Mouse (Mus musculus): ENCODE data around the gene Rtn4. TPM values are rescaled to one million over a fixed set of nuclear protein-coding genes. Genes with fewer than 3 reads are reported as not detected.

Gene Rtn4
- total RNA-seq, 2 experiments from 2014 or later = 312 to 517 TPM

DNA sequence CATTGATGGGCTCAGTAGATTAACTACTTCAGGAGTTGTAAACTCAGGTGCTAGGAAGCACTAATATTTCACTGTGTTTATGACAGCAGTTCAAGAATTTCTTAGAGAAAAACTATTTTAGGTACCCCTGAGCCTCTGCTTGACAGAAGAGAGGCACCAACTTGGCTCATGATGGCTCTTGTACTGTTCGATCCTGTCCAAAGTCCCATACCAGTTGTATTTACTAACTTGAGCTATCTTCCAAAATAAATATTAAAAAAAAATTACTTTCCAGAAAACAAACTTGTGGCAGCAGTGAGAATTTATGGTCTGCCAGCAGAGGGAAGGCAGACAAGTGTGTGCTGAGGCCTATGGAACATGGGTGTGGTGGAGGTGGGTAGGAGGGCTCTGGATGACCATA lies 70.0 kb downstream of the Rtn4 start:
- no peak for DNase-seq

DNA sequence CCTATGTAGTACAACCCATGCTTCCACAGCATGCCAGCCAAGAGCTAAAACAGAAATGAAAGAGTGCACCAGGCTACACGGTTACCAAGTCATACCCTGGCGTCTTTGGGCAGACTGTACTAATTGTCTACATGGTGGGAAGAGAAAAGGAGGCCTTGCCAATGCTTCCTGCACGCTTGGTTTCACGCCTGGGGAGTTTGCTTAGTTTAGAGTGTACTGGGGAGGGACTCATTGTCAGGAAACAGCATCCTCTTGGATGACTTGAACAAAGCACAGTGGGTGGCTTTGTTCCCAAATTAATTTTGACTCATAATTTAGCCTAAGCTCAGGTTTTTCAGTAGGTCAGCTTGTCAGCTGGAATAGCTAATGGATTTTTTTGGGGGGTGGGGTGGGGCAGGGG lies 72.3 kb downstream of the Rtn4 start:
- DNase-seq = no peak

DNA sequence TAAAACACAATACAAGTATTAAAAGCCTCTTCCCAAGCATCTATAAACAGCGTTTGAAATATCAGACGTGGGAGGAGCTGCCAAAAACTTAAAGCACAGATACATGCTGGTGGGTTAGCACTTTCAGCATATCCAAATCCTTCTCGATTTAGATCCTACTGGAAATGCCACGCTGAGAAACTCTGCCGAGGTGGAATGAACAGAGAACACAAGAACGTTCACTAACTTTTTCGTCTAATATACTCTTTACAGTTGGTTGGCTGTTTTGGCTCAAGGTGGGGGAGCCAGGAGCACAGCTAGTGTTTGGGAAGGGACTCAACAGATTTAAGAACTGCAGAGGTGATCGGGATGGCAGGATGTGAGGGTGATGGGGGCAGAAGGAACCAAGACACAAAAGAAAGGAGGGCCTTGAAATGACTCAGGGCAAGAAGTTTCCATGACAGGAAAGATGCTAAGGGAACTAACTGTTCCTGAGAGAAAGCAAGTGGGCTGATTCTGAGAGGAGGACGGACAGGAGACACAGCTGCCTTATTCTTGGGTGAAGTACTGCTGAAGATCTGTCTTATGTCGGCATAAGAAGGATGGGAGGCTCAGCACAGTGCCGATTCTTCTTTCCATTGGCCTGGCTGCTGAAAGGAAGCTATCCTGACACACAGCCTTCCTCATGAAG lies 73.7 kb downstream of the Rtn4 start:
- no peak for DNase-seq

DNA sequence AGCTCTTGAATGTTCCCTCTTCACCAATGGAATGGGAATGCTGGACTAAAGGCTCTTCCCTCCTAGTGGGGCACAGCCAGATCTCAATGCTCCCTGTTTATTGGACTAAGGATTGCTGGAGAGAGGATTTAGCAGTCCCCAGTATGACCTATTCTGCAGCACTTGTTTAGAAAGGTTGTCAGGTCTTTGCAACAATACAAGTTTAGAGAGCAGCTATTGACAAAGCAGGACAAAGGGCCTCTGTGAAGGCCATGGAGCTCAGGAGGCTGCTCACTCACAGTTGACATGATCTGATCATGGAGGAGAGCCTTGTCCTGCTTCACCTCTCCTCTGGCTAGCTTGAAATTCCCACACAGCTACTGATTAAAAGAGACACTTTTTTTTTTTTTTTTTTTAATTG lies 75.8 kb downstream of the Rtn4 start:
- DNase-seq = no peak

DNA sequence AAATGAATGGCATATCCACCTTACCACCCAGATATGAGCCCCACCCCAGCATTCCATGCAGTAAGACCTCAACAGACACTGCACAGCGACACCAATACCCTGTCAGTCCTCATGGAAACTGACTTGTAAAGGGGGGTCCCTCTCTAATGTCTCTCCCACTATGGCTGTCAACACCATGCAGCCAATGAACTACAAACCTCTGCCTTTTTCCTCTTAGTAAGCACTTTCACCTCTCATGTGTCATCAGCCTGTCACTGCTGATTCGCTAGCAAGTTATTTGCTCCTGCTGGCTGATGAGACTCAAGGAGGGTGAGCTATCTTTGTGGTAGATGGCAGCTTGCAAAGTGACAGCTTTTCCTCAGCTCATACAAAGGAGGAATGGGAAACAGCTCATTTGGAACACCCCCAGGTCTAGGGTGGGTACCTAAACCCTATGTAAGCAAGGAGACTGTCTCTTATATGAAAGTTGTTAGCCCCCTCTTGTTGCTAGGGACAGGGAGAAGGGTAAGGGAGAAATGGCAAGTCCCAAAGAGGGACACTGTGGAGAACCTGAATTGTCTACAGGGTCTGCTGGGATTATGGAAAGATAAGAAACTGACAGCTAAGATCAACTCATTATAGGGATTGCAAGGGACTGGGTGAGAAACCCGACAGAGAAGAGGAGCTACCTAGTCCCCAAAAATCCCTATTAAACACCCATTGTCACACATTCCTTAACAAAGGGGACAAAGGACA lies 78.1 kb downstream of the Rtn4 start:
- DNase-seq = no peak

DNA sequence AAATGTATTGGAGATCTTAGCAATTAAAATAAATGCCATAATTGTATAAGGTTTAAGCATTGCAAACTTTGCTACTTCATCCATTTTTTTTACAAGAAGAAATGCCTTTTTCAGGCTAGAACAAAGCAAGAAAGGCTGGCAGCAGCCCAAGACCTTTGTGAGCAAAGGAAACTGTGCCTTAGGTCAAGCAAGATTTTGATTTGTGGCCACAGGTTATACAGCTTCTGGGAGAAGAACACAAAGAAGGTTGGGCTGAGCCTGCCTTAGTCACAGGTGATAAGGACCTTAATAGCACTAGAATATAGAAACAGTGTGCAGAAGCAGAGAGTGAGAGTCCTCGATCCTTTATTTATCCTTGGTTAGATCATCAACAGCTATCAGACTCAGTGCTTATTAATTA lies 79.5 kb downstream of the Rtn4 start:
- DNase-seq = peak in 1 of 2 experiments; percentile 63

DNA sequence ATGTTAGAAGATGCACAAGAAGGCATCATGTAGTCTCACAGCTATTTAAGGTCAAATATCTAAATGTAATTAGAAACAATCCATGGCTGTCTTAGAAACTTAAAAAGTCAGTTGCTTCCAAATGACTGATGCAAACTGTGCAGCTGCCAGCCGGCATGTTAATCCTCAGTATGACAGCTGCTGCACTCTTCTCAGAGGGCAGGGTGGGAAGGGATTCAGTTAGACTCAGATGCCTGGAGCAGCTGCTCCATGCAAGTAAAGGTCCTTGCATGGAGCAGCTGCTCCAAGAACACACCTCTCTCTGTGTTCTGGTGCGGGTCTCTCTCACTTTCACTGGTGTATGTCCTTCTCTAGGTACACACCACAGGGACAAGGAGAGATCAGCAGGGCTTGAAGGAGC lies 81.5 kb downstream of the Rtn4 start:
- no peak for DNase-seq

- DNase-seq = no peak
Observed at GRCm38 (mm10) chr11:29774760-29775159, 82.0 kb downstream of the Rtn4 start.

DNA sequence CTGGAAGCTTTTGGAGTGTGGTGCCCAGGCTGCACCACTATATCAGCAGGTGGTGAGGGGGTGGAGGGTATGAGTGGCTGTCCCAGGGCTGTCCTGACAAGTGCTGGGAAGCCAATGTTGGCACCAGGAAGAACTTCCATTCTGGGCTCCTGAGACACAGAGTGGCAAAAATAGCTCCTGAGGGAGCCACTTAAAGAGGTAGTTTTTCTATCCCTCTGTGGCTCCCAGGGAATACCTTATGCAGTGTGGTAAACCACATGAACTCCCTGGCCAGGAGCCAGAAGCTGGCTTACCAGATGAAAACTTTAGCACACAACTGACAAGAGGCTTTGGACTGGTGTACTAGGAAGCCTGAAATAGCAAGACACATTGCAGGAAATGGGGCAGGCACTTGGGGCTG lies 85.2 kb downstream of the Rtn4 start:
- DNase-seq = peak in 1 of 2 experiments; percentile 45

- DNase-seq = no peak
Observed at GRCm38 (mm10) chr11:29778936-29779335, 86.2 kb downstream of the Rtn4 start.

GRCm38 (mm10) chr11:29779409-29780026 lies 86.8 kb downstream of the Rtn4 start:
- DNase-seq = no peak

- peak in 1 of 2 experiments; percentile 23 for DNase-seq
Observed at GRCm38 (mm10) chr11:29786583-29787219, 94.0 kb downstream of the Rtn4 start.

DNA sequence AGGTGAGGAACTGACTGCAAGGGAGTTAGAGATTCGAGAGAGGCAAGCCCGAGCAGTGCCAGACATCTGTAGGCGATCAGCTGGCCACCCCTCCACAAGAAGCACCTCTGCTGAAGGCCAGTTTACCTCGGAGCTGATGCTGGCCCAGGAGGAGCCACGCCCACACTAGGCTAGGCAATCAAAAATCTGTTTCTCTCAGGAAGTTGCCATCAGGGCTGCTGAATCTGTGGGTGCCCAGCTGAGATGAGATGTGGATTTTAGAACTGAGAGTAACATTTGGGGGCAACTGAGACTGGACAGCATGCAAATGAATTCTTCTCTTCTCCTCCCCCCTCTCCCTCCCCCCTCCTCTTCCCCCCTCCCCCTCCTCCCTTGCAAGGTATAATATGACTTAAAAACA lies 94.7 kb downstream of the Rtn4 start:
- no peak for DNase-seq

DNA sequence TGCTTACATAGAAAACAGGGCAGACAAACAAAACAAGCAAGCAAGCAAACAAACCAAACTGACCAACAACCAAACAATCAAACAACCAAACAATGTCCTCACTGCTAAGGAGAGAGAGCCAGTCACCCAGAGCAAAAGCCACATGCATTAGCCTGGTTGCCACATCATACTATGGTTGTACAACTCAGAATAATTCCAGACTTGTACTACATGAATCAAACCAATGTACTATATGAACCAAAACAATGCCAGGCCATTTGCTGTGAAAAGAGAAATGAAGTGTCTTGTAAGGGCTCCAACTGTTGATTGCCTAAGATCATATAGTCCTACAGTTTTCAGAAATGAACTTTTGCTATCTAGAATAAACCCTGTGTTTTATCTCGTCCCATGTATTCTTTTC lies 95.8 kb downstream of the Rtn4 start:
- DNase-seq = no peak

DNA sequence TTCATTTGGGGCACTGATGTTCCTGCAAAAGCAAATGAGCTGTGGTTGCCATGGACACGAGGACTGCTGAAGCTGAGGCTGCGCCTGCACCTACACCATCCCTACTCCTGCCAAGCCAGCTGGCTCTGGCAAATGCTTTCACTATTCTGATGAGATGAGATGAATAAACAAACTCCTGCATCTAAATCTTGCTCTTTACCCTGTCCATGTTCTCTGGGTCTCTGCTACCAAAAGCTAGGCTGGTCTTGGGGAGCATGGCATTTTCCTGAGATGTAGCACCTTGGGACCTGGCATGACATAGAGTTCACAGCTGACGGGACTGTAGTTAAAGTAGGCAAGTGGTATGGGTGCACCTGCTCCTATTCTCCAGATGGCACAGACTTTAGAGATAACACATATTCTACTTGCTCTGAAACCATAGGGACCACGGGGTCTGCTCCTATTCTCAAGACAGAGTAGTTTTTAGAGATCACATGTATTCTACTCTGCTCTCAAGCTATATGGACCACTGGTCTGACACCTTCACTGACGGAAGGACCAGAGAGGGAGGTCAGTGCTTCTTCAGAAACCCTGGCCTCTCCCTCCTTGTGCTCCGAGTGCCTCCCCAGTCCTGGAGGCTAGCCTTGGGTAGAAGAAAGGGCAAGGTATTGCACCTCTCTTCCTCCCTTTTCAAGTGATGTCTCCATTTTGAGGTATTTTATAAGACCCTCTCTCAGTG lies 96.3 kb downstream of the Rtn4 start:
- DNase-seq = no peak

DNA sequence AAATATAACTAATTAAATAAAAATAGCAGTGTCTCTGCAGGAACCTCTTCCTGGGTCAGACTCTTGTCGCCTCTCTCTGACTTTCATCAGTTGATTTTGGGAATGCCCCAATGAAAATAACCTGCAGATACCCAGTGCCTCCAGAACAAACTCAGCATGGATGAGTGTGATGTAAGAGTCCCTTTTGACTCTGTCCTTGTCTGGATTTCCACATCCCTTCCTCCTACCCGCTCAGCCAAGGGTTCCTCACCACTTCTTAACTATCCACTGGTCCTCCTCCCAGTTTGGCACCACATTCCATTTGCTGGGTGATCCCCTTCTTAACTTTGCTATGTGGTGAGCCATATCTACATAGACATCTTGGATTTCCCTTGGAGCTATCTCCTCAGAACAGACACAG lies 98.0 kb downstream of the Rtn4 start:
- no peak for DNase-seq

Other genes starting within 250 kb of the Rtn4 start
- gene Prorsd1, start 177.9 kb upstream of the Rtn4 start, total RNA-seq (2021) = 10 to 100 TPM; 22.8 to 27.4 TPM
- 10 to 100 TPM; 40.2 to 42.0 TPM for gene Mtif2, start 166.5 kb upstream of the Rtn4 start, total RNA-seq (2021)
- under 1 TPM; 0.46 to 0.50 TPM for gene Clhc1, start 145.0 kb upstream of the Rtn4 start, total RNA-seq (2021)
- gene Rps27a, start 144.8 kb upstream of the Rtn4 start, total RNA-seq (2021) = 100 to 1,000 TPM; 847 to 932 TPM
- gene 4931440F15Rik, start 132.7 kb downstream of the Rtn4 start, total RNA-seq (2021) = under 1 TPM; 0.40 to 0.53 TPM

Measured in adrenal gland, postnatal 36 days (tissue).